ENCODE assay signal across 8 mouse cellular contexts in genomic region chr11:77980281-77981204, GRCm38 (mm10). TPM values are rescaled to one million over a fixed set of nuclear protein-coding genes. Genes with fewer than 3 reads are reported as not detected.
A peak's percentile ranks its signal among the peaks of the same experiment; 100 is the strongest.
DNase-seq lines count a peak whose midpoint lies in the region; ATAC-seq lines count a peak whose summit lies in the region.

No protein-coding gene starts in this region.

- peak; percentile 57 for DNase-seq in hindbrain, embryonic 10.5 days (ENCODE audit: low spot score)
- DNase-seq in MEL-GATA-1-ER (ENCODE audit: extremely low read depth, low read depth), result peak; percentile 70
- DNase-seq in cerebellum, postnatal 14 days, result peak; percentile 78
- DNase-seq in heart, postnatal 4 days, result peak; percentile 70
- DNase-seq in left cerebral cortex, postnatal 25 days (ENCODE audit: low spot score in 2 of 2), result peak; percentile 59 to 66
- DNase-seq in midbrain, embryonic 14.5 days, result peak; percentile 82
- peak; percentile 46 for DNase-seq in thymus, postnatal 25 days

- no peak overlapping the region for H3K4me2 ChIP-seq in hindbrain, embryonic 12.5 days (replicated peaks)
- no peak overlapping the region for H3K4me2 ChIP-seq in midbrain, embryonic 14.5 days (ENCODE audit: low read length)

- peaks cover 23% of the 10 kb centered on the region for H3K27me3 ChIP-seq in hindbrain, embryonic 10.5 days (ENCODE audit: insufficient read depth, poor library complexity, severe bottlenecking)
- peaks cover 27% of the 10 kb centered on the region for H3K27me3 ChIP-seq in hindbrain, embryonic 12.5 days
- no peaks in the 10 kb centered on the region for H3K27me3 ChIP-seq in midbrain, embryonic 14.5 days (ENCODE audit: control insufficient read depth, insufficient read depth, low read length)

- H3K27ac ChIP-seq in hindbrain, embryonic 10.5 days, result peak overlapping the region; percentile 97; the same call in 1 of the 2 replicates
- H3K27ac ChIP-seq in hindbrain, embryonic 12.5 days, result no peak overlapping the region
- H3K27ac ChIP-seq in midbrain, embryonic 14.5 days (replicated peaks; ENCODE audit: low read depth, low read length), result 0 out of 2 replicates have a peak overlapping the region, but pooled peaks have one; percentile 17

- intact Hi-C loops in left cerebral cortex, postnatal 25 days (cut with DNase I), result loop anchor here (2.0 kb wide), 1 partner anchor 198 kb away; no protein-coding TSS in a partner anchor

- WGBS in hindbrain, embryonic 10.5 days, result 36% methylated on average over 11 of the region's 11 CpGs
- 35% methylated on average over 11 of the region's 11 CpGs for WGBS in hindbrain, embryonic 12.5 days
- 36% methylated on average over 11 of the region's 11 CpGs for WGBS in midbrain, embryonic 14.5 days

- 0 out of 2 replicates have a peak overlapping the region, but pooled peaks have one; percentile 100 for H3K4me3 ChIP-seq in hindbrain, embryonic 10.5 days
- no peak overlapping the region for H3K4me3 ChIP-seq in hindbrain, embryonic 12.5 days
- no peak overlapping the region for H3K4me3 ChIP-seq in midbrain, embryonic 14.5 days (replicated peaks; ENCODE audit: low read depth, low read length)

- H3K9ac ChIP-seq in hindbrain, embryonic 12.5 days, result no peak overlapping the region
- H3K9ac ChIP-seq in midbrain, embryonic 14.5 days (replicated peaks; ENCODE audit: low read length), result no peak overlapping the region

- no peaks in the 10 kb centered on the region for H3K9me3 ChIP-seq in hindbrain, embryonic 10.5 days
- H3K9me3 ChIP-seq in hindbrain, embryonic 12.5 days (replicated peaks), result no peaks in the 10 kb centered on the region
- no peaks in the 10 kb centered on the region for H3K9me3 ChIP-seq in midbrain, embryonic 14.5 days (ENCODE audit: control insufficient read depth, low read length)

- no peak for ATAC-seq in hindbrain, embryonic 12.5 days (ENCODE audit: low FRiP score)
- no peak for ATAC-seq in midbrain, embryonic 14.5 days (ENCODE audit: low FRiP score, low TSS enrichment)

- H3K36me3 ChIP-seq in hindbrain, embryonic 10.5 days, result no peaks in the 10 kb centered on the region
- 0 out of 2 replicates have a peak, but pooled peaks cover 5% of the 10 kb centered on the region for H3K36me3 ChIP-seq in hindbrain, embryonic 12.5 days
- H3K36me3 ChIP-seq in midbrain, embryonic 14.5 days (ENCODE audit: control insufficient read depth, insufficient read depth, low read length), result peaks cover 29% of the 10 kb centered on the region

- H3K4me1 ChIP-seq in hindbrain, embryonic 10.5 days (replicated peaks), result peaks cover 22% of the 10 kb centered on the region
- peaks cover 14% of the 10 kb centered on the region for H3K4me1 ChIP-seq in hindbrain, embryonic 12.5 days
- peaks cover 4% of the 10 kb centered on the region for H3K4me1 ChIP-seq in midbrain, embryonic 14.5 days (ENCODE audit: control insufficient read depth, insufficient read depth, low read length)

RNA-seq across cellular contexts. Expression of gene Phf12, which starts 2.0 kb away (rescaled TPM):
- 14.5 and 19.7 TPM in 2 replicates for polyA plus RNA-seq in hindbrain, embryonic 10.5 days (2016; fragmentation: Nextera tagmentation; extraction: Ambion mirVana)
- polyA plus RNA-seq in hindbrain, embryonic 12.5 days (2016; fragmentation: Nextera tagmentation; extraction: Ambion mirVana), result 30.6 and 30.7 TPM in 2 replicates
- 10 to 100 TPM; 42.3 to 43.2 TPM for total RNA-seq in heart, postnatal 4 days (2021)
- total RNA-seq in left cerebral cortex, postnatal 25 days (2021), result 10 to 100 TPM; 50.5 to 51.4 TPM
- 18.5 and 20.3 TPM in 2 replicates for polyA plus RNA-seq in midbrain, embryonic 14.5 days (2014; fragmentation: Nextera tagmentation; extraction: Ambion mirVana)

RNA-seq across cellular contexts. Expression of gene Sez6, which starts 49.9 kb away (rescaled TPM):
- polyA plus RNA-seq in hindbrain, embryonic 10.5 days (2016; fragmentation: Nextera tagmentation; extraction: Ambion mirVana), result 8.8 and 19.3 TPM in 2 replicates
- 47.3 and 48.7 TPM in 2 replicates for polyA plus RNA-seq in hindbrain, embryonic 12.5 days (2016; fragmentation: Nextera tagmentation; extraction: Ambion mirVana)
- total RNA-seq in heart, postnatal 4 days (2021), result under 1 TPM; 0.14 to 0.19 TPM
- 100 to 1,000 TPM; 145 to 168 TPM for total RNA-seq in left cerebral cortex, postnatal 25 days (2021)
- 121 and 124 TPM in 2 replicates for polyA plus RNA-seq in midbrain, embryonic 14.5 days (2014; fragmentation: Nextera tagmentation; extraction: Ambion mirVana)

RNA-seq across cellular contexts. Expression of gene Dhrs13, which starts 51.5 kb away (rescaled TPM):
- 16.6 and 17.0 TPM in 2 replicates for polyA plus RNA-seq in hindbrain, embryonic 10.5 days (2016; fragmentation: Nextera tagmentation; extraction: Ambion mirVana)
- 24.2 and 24.8 TPM in 2 replicates for polyA plus RNA-seq in hindbrain, embryonic 12.5 days (2016; fragmentation: Nextera tagmentation; extraction: Ambion mirVana)
- total RNA-seq in heart, postnatal 4 days (2021), result 1 to 10 TPM; 7.8 to 9.3 TPM
- total RNA-seq in left cerebral cortex, postnatal 25 days (2021), result 1 to 10 TPM; 7.9 to 8.9 TPM
- 51.3 and 62.5 TPM in 2 replicates for polyA plus RNA-seq in midbrain, embryonic 14.5 days (2014; fragmentation: Nextera tagmentation; extraction: Ambion mirVana)

RNA-seq across cellular contexts. Expression of gene Flot2, which starts 57.2 kb away (rescaled TPM):
- 73.0 and 76.3 TPM in 2 replicates for polyA plus RNA-seq in hindbrain, embryonic 10.5 days (2016; fragmentation: Nextera tagmentation; extraction: Ambion mirVana)
- polyA plus RNA-seq in hindbrain, embryonic 12.5 days (2016; fragmentation: Nextera tagmentation; extraction: Ambion mirVana), result 65.2 and 73.2 TPM in 2 replicates
- total RNA-seq in heart, postnatal 4 days (2021), result 10 to 100 TPM; 89.1 to 98.5 TPM
- total RNA-seq in left cerebral cortex, postnatal 25 days (2021), result 10 to 100 TPM; 95.5 to 96.8 TPM
- polyA plus RNA-seq in midbrain, embryonic 14.5 days (2014; fragmentation: Nextera tagmentation; extraction: Ambion mirVana), result 57.4 and 64.8 TPM in 2 replicates
